Mouse (Mus musculus): Measurements from ENCODE around the gene Tmem206.

Tmem206 gene

GRCm38 (mm10) chr1:191353836-191354235 is 28.1 kb downstream of the Tmem206 start:
- DNase-seq, result no peak

GRCm38 (mm10) chr1:191356936-191357335 is 31.2 kb downstream of the Tmem206 start:
- no peak for DNase-seq

DNA sequence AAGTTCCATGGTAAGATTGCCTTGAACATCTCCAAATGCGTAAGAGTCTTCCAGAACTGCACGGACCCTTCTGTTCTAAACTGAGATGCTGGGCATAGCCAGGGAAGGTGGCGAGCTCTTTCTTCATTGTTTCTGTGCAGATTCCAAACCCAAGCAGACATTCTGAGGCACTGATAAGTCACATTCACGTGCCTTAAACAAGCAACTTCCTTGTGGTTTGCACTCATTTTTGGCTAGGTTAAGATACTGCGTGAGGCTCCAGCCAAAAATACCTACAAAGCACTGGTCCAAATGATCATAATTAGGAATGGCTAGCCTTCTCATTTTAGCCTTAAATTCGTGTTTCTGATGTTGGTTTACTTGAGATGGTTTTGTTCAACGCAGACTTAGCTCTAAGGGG is 33.8 kb downstream of the Tmem206 start:
- no peak for DNase-seq

GRCm38 (mm10) chr1:191362412-191362811 is 36.7 kb downstream of the Tmem206 start:
- no peak for DNase-seq

DNA sequence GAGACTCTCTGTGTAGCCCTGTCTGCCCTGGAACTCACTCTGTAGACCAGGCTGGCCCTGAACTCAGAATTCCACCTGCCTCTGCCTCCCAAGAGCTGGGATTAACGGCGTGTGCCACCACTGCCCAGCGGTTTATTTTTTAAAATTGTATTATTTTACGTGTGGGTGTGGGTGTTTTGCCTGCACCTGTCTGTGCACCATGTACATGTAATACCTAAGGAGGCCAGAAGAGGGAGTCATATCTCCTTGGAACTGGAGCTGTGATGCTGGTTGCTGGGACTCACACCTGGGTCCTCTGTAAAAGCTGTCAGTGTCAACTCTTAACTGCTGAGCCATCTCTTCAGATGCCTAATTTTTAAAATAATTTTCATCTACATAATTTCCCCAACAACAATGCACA is 38.8 kb downstream of the Tmem206 start:
- DNase-seq, result peak; percentile 43

DNA sequence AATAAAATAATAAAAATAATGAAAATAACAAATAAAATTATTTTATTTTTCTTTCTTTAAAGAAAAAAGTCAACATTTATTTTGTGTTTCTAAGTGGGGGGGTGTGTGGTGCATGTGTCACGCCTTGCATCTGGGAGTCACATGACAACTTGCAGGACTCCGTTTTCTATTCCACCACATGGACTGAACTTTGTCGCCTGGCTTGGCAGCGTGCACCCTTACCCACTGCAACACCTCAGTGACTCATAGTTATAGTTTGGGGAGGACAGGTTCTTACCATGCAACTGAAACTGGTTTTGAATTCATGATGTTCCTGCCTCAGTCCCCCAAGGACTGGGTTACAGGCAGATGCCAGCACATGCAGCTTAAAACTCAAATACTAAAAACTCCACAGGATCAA is 42.5 kb downstream of the Tmem206 start:
- DNase-seq, result peak; percentile 49

DNA sequence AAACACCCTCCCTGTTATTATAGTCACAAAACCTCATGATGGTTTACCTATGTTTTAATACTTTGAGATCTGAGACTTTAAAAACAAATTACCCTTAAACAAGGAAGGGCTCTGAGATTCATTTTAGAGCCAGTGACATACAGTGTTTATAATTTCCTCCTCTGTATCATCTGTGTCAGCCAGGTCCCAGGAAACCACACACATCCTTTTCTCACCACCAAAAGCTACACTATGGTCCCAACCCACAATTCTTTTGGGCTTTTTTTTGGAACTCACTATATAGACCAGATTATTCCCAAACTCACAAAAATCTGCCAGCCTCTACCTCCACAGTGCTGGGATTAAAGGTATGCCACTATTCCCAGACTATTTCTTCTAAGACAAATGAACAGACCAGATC is 43.4 kb downstream of the Tmem206 start:
- no peak for DNase-seq

DNA sequence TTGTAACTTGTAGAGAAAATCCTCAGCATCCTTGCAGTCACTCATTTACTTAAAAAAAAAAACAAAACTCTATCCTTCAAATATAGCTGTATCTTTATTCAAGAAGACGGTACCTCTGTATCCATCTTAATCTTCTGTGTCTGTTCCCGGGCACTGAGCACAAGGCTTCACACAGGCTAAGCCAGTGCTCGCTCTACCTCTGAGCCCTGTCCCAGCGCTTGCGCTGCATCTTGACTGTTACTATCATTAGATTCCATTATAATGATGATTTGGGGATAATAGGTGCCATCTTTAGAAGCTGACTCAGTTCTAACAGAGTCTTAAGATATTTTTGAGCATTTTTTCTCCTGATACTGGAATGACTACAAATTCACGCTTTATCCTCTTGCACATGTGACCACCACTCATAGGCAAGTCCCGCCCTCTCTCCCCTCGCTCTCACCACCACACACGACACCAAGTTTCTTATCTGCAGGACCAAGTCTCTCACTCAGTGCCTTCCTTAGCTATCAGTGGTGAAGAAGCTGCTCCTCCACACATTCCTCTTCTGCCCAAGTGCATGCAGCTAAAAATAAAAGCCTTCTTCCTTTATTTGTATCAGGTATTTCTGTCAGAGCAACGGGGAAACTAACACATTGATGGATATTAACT is 49.4 kb downstream of the Tmem206 start:
- no peak for DNase-seq

GRCm38 (mm10) chr1:191375644-191375998 is 49.9 kb downstream of the Tmem206 start:
- no peak for DNase-seq

- no peak for DNase-seq
Measured at GRCm38 (mm10) chr1:191378080-191378479, 52.4 kb downstream of the Tmem206 start.

DNA sequence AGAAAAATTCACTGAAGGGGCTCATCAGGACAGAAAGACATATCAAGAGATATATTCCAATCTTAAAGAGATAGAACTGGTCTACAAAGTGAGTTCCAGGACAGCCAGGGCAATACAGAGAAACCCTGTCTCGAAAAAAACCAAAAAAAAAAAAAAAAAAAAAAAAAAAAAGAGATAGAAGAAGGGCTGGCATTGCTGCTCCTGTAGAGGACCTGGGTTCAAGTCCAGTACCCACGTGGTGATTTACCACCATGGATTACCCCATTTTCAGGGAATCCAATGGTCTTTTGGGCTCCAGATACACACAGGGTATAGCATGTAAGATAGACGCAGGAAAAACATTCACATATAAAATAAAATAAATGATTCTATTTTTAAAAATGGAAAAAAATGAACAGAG is 55.1 kb downstream of the Tmem206 start:
- no peak for DNase-seq

DNA sequence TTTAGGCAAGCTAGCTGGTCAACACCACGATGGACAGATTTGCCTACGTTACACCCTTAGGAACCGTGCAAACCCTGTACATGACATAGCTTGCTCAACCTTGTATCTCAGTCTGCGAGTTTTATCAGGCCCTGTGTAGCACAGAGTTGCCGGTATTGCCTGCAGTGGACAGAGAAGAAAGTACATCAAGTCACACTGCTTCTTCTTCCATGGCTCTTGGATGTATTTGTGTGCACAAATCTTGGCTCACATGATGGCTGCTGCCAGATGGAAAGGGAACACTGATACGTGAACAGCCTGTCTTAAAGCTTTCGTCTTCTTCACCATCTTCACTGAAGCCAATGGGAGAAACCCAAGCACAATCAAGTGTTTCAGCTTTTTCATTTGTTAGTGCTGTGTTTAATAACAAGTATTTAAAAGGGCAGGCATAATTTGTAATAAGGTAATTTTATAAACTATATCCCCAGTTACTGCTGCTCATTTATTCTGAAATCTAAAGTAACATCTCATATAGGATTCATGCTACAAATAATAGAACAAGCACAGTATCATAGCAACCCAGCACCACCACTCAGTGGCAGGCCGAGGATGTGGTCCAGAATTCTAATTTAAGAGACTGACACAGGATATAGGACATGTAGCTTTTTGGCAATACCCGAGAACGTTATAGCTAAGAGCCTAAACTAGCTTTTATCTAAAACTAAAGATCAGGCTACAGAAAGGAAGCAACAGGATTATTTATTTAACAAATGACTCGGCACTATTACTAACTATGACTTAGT is 56.4 kb downstream of the Tmem206 start:
- no peak for DNase-seq

DNA sequence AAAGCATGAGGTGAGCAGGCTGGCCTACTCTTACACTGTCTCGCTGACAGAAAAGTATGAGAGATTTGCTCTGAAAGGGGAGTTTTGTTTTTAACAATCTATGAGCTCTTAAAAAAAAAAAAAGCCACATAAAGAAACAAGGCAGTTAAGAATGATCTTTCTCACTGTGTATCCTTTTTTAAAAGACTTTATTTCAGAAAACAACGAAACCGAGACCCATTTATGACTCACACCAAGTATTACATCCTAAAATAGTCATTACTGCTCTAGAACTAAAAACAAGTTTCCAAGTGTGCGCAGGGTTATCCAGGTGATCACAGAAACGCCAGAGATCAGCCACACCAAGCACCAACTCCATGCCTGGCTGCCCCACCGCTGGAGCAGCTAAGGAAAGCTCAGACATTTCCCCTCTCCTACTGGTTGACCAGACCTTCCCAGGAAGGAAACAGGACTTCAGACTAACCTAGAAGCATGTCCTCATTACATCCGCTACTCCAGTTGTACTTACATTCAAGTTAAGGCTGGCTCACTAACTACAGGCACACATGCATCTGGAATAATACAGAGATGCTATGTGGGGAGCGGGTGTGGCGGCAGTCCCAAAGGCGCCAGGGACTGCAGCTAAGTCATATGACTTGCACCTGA is 59.2 kb downstream of the Tmem206 start:
- DNase-seq, result no peak

DNA sequence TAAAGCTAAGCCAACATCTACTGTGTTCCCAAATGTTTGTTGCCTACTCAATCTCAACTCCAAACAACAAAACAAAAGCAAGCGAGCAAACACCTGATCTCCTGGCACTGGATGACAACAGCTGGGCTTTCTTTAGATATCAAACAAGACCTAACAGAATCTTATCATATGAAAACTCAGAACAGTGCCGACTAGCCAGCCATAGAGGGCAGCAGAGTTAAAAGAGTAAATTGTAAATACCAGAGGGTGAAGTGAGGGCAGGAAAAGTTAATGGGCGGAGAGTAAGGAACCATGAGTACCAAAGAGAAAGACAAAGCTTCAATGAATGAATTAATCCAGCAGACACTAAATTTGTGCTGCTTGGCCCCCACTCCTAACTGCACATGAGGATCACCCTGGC is 65.6 kb downstream of the Tmem206 start:
- peak; percentile 75 for DNase-seq

GRCm38 (mm10) chr1:191393536-191393935 is 67.8 kb downstream of the Tmem206 start:
- no peak for DNase-seq

GRCm38 (mm10) chr1:191394126-191394525 is 68.4 kb downstream of the Tmem206 start:
- peak; percentile 51 for DNase-seq

DNA sequence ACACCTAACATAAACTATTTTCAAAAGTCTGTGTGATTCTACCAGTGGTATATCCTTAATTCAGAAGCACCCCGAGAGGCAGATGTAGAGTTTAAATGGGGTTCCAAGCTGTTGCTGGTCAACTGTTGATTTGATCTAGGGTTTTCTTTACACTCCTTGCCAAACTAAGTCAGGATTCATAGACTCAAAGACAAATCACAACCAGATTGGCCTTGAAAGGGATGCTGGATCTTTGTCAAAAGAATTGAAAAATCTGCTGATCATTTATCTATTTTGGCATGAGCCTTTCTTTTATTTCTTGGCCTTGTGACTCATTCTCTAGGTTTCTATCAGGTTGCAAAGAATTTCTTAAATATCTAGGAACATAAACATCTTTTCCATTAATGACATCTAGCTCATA is 69.5 kb downstream of the Tmem206 start:
- no peak for DNase-seq

DNA sequence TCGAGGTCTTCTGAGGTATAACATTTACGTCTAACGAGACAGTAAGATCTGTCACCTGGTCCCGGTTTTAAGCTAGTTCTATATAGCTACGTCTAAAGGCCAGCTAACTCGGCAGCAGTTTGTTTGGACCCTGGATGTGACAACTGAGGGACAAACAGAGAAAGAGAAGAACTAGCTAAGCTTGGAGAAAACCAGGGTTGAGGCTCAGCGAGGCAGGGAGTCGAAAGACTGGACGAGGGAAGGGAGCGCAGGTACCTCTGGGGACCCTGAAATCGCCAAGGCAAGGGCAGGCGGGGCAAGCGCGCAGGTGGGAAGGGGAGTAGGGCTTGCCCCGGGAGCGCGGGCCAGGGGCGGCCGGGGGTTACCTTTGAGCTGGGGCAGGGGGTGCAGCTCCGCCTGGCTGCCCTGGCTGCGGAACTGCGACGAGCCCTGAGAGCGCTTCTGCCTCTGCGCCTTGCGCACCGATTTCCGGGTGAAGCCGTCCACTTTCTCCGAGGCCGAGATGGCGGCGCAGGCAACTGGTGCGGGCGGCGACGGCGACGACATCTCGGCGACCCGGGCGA is 70.2 kb downstream of the Tmem206 start:
- DNase-seq, result peak; percentile 69

DNA sequence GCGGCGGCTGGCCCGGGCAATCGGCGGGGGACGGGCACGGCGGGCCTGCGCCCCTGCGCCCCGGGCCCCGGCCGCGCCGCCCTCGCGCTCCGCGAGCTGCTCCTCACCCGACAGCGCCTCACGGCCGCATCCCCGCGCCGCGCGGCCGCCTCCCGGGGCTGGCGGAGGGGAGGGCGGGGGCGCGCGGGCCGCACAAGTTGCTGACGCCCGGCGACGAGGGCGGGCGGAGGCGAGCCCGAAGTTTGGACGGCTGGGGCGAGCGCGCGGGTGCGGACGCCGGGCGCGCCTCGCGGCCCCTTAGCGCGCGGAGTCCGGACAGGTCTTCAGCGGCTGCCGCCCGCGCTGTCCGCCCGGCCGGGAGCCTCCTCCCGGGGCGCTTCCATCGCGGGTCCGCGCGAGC is 70.7 kb downstream of the Tmem206 start:
- DNase-seq, result peak; percentile 79

DNA sequence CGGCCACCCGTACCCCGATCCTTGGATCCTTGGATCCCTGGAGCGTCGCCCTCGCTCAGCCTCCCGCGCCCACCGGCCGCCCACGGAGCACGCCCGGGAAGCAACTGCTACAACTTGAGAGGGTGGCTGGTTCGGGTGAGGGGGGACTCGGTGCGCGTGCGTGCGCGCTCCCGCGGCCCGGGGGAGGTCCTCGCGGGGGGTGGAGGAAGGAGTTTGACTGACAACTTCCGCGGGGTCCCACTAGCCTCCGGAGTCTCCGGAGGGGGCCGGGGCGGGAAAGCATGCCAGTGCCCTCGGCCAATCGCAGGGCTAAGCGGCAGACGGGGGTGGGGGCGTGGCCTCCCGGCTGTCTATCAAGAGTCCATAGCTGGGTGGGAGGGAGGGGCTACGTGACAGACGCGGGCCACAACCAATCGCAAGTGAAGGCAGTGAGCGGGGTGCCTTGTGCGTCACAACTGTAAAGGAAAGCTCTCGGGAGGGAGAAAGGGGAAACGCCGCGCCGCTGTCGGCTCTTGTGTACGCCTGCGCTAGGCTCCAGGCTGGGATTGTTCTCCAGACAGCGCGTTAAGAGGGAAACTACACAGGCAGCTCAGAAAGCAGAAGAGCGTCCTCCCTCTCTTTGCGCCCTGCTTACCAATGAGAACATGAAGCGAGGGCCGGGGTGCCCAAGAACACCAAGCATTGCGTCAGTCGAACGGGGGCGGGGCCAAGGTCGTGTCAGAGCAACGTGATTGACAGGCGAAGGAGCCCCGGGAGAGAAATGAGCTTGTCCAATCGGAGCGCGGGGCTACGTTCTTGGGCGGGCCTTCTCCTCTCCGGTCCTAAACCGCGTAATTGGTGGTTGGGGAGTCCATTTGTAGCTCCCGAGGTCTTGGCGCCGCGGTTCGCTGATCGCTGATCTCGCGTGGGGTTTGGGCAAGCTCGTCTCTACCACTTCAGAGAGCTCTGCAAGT is 71.5 kb downstream of the Tmem206 start:
- peak; percentile 100 for DNase-seq
